Mouse (Mus musculus): ENCODE results near the gene Dhx30. TPM values are rescaled to one million over a fixed set of nuclear protein-coding genes. Genes with fewer than 3 reads are reported as not detected.
"Not testable (repeated sequence)": the region's sequence is repeated elsewhere in the genome, so short reads cannot be mapped to it uniquely, and the experiment has no call there.

Gene Dhx30
- total RNA-seq (2021), result 100 to 1,000 TPM; 145 to 152 TPM
- long read RNA-seq, full-length matches to known transcripts, result 31 of 69 reads
- long read RNA-seq, partial matches to known transcripts, result 26 of 69 reads
- long read RNA-seq, other reads (novel, unspliced or antisense), result 12 of 69 reads

- no peak for DNase-seq (ENCODE audit: low spot score in 2 of 2)
Observed at GRCm38 (mm10) chr9:110117779-110118139, at the start of gene Dhx30. Gene Dhx30, minus strand, starts transcription at chr9:110117830.

- DNase-seq (ENCODE audit: low spot score in 2 of 2), result no peak
Observed at GRCm38 (mm10) chr9:110163071-110163470, 45.4 kb upstream of the Dhx30 start.

- DNase-seq (ENCODE audit: low spot score in 2 of 2), result no peak
Observed at GRCm38 (mm10) chr9:110162441-110162840, 44.8 kb upstream of the Dhx30 start.

- not testable (repeated sequence) for DNase-seq (ENCODE audit: low spot score in 2 of 2)
Observed at GRCm38 (mm10) chr9:110160486-110160885, 42.9 kb upstream of the Dhx30 start.

DNA sequence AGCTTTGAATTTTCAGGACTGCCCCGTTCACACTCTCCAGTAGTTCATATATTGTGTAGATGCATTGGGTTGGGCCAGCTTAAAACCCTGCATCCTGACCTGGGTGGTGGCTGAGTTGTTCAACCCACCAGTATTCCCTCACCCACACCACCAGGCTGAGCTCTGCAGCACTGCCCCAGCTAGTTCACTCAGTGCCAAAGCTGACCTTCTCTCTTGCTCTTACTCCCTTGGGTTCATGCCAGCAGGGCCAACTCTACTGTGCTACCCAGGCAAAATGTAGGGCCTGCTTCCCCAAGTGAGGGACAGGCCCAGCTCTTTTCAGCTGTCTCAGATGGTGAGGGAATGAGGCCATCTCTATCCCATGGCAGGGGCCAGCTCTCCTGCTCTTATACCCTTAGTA lies 41.4 kb upstream of the Dhx30 start:
- peak; percentile 19 to 31 for DNase-seq (ENCODE audit: low spot score in 2 of 2)

DNA sequence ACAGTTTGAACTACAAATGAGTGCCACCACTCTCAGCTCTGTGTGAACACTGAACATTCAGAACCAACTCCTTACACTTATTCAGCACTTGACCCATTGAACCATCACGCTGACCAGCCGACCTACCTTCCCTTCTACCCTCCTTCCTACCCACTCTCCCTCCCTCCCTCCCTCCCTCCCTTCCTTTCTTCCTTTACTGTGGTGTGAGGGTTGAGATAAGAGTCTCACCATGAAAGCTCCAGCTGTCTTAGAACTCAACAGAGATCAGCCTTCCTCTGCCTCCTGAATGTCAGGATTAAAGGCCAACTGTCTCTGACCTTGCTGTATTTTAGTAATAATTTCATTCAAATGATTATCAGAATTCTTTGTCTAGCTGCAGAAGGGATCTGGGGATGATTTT lies 31.0 kb upstream of the Dhx30 start:
- DNase-seq (ENCODE audit: low spot score in 2 of 2), result no peak

DNA sequence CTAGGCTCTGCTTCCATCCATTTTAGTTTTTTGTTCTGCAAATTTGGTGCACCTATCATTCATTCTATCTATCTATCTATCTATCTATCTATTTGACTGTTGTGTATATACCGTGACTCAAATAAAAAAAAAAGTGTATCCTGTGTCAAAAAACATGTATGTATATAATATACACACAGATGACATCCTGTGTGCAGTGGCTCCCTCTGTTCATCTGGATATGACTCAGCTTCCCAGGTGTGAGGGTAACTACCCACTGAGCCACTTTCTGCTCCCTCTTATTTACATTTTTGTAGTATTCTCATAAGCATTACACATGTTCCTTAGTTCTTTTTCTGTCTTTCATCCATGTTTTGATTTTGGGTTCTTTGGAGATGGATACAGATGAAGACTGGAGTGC lies 24.5 kb upstream of the Dhx30 start:
- DNase-seq (ENCODE audit: low spot score in 2 of 2), result no peak

DNA sequence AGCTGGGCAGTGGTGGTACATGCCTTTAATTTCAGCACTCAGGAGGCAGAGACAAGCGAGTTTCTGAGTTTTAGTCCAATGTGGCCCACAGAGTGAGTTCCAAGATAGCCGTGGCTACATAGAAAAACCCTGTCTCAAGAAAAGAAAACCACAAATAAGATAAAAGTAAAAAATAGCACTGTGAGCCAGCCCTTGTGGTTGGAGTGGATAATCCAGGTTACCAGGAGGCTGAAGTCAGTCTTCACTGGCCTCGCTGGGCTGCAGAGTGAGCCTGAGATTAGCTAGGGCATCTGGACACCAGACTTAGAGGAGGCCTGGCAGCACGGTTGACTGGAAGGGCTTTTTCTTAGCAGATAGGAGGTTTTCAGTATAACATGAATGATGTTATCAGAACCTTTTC lies 21.5 kb upstream of the Dhx30 start:
- DNase-seq (ENCODE audit: low spot score in 2 of 2), result no peak

DNA sequence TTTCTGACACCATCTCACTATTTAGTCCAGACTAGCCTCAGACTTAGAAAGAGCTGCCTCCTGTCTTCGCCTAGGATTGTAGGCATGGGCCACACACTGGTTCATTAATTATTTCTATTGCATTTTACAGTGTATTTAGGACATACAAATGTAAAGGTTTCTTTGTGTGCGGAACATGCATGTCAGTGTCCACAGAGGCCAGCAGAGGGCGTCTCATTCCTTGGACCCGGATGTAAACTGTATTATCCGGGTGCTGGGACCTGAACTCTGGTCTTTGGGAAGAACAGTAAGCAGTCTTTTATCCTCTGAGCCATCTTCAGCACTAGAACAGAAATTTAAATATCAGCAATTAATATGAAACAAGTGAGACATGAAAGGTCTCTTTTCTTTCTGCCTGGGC lies 16.5 kb upstream of the Dhx30 start:
- no peak for DNase-seq (ENCODE audit: low spot score in 2 of 2)

DNA sequence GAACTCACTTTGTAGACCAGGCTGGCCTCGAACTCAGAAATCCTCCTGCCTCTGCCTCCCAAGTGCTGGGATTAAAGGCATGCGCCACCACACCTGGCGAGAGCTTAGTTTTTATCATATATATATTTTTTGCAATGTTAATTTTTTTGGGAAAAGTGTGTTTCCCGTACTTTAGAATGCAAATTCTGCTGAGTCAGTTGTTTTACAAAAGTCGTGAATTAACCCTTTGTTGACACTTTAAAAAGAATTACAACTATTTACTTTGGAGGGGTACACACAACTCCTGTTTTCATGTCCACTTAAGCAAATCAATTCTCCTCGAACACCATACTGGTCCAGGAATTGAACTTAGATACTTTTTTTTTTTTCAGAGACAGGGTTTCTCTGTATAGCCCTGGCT lies 15.3 kb upstream of the Dhx30 start:
- DNase-seq (ENCODE audit: low spot score in 2 of 2), result no peak

- DNase-seq (ENCODE audit: low spot score in 2 of 2), result no peak
Observed at GRCm38 (mm10) chr9:110132201-110132605, 14.6 kb upstream of the Dhx30 start.

DNA sequence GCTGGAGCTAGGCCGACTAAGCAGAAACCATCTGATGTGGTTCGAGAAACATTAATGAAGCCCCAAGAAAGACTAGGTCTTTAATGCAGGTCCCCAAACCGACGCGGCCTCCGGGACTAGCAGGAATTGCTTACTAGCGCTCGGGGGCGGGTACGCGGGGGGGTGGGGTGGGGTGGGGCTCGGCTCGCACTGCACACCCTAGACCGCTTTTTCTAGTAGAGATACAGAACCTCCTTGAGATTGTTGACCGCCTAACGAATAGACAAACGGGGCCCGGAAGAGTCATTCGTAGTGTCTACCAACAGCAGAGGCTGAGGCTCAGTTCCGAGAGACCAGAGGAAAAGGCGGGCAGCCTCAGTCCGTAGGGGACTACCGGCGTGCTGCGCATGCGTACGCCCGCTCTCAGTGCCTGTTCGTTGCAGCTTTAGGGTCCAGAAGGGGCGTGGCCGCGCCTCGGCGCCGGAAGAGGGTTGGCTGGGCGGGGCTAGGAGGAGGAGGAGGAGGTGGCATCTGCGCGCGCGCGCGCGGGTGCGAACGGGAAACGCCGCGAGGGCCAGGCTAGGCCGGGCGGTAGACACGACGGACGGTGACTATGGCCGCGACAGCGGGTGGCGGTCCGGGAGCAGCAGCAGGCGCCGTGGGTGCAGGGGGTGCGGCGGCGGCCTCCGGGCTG lies 14.0 kb upstream of the Dhx30 start:
- DNase-seq (ENCODE audit: low spot score in 2 of 2), result peak; percentile 99

DNA sequence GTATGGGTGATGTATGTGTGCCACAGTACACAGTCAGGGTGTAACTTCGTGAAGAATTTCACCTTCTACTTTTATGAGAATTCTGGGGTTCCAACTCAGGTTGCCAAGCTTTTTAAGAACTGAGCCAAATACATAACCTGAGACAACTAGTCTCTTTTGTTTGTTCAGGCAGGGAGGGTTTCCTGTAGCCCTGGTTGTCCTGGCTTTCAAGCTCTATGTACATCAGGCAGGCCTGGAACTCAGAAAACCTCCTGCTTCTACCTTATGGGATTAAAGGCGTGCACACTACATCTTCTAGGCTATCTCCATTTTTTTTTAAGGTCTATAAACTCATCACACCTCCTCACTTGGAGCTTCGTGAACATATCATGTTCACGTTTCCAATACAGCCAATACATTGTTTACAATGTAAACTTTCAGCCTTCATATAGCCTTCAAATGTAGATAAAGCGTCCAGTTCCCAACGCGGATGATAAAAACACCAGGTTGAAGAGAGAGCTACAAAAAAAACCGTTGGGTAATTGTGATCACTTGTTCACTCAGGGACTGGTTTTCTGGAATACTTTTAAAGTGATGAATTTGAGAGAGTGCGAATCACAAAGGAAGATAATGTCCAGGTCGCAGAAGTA lies 13.4 kb upstream of the Dhx30 start:
- no peak for DNase-seq (ENCODE audit: low spot score in 2 of 2)

DNA sequence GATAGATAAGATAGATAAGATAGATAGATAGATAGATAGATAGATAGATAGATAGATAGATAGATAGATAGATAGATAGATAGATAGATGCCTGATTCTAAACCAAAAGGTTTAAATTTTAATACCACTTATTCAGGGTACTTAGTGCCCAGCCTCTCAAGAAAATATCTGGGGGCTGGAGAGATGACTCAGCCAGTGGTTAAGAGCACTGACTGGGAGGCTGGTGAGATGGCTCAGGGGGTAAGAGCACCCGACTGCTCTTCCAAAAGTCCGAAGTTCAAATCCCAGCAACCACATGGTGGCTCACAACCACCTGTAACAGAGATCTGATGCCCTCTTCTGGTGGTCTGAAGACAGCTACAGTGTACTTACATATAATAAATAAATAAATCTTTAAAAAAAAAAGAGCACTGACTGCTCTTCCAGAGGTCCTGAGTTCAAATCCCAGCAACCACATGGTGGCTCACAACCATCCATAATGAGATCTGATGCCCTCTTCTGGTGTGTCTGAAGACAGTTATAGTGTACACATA lies 6.4 kb upstream of the Dhx30 start:
- not testable (repeated sequence) for DNase-seq (ENCODE audit: low spot score in 2 of 2)

DNA sequence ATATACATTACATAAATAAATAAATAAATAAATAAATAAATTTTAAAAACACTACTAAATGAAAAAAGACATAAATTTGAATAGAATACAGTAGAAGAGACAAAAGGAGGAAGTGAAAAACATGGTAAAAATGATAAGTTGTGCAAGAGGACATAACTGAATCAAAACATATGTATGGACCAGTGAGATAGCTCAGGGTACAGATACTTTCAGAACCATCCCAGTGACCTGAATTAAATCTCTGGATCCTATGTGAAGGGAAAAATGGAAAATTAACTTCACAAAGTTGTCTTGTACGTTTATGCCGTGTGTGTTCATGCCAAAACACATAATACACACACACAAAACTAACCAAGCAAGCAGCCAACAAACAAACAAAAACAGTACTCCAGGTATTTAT lies 5.7 kb upstream of the Dhx30 start:
- DNase-seq (ENCODE audit: low spot score in 2 of 2), result no peak

DNA sequence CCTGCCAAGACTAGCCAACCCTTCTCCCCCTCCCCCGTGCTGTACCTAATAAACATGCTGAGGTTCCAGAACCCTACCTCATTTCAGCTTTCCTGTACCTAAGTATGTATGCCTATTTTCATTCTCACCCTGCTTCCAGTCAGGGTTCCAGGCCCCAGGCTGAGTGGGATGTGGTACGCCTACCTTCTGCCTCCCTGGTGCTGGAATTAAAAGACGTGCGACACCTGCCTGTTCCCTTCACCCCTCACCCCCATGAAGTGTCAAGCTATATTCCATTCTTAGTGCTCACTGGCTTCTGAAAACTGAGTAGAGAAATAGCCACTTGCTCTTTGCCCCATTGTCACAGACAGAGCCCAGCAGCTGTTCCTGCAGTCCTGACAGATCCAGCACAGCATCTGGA lies 3.8 kb upstream of the Dhx30 start:
- no peak for DNase-seq (ENCODE audit: low spot score in 2 of 2)

- no peak for DNase-seq (ENCODE audit: low spot score in 2 of 2)
Observed at GRCm38 (mm10) chr9:110118249-110118648, 619 bp upstream of the Dhx30 start.

DNA sequence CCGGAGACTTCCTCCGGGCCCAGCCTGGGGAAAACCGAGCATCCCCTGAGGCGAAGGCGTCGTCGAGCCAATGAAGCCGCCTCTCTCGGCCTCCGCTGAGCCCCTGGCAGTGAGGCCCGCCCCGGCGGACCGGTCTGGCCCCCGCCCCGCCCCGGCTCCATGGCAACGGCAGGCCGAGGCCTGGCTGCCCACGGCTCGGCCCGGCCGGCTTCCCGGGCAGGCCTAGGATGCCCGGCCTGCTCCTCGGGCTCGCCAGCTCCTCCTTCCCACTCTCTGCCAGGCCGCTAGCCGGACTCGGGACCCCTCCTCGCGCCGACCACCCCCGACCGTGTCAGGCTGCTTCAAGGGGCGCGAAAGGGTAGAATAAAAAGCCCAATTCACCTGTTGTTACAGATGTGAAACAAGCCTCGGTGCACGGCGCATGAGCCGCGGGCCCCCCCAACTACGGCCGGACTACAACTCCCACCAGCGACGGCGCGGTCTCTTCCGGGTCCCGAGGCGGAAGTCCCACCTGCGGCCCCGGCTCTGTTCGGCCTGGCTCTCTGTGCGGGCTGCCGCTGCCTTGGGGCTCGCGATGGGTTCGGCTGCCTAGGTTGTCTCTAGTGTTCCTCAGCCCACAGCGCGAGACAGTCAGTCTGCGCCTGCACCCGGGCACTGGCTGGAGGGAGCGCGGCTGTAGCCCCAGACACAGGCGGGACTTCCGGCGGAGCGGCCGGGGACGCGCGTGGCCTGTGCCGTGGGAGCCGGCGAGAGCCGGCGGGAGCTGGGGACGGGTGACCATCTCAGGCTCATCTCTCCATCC lies 452 bp downstream of the Dhx30 start, which contains the start of gene Smarcc1:
Smarcc1 (plus strand) TSS at position 732 of the 802 bp plus-strand sequence.
- DNase-seq (ENCODE audit: low spot score in 2 of 2), result peak; percentile 88 to 91

GRCm38 (mm10) chr9:110116353-110116976 lies 1.2 kb downstream of the Dhx30 start:
- DNase-seq (ENCODE audit: low spot score in 2 of 2), result no peak

- peak; percentile 94 to 97 for DNase-seq (ENCODE audit: low spot score in 2 of 2)
Observed at GRCm38 (mm10) chr9:110100627-110101600, 16.7 kb downstream of the Dhx30 start.

Data from layer of hippocampus, postnatal 10 days (tissue).